Mouse (Mus musculus) heart, postnatal 36 days (tissue): ENCODE results near the gene Cblb. TPM values are rescaled to one million over a fixed set of nuclear protein-coding genes. Genes with fewer than 3 reads are reported as not detected.

ENCODE experiments used
- DNase-seq, 2 experiments: peaks; one replicate each; pipeline ENCODE4 v3.0.0; 2021 to 2022
- intact Hi-C: fragments of 180-260 bp; cut with DNase I; formaldehyde crosslinking; loops from one replicate; pipeline ENCODE4 v1.15.1; 2025
- total RNA-seq, 2 experiments: library from RNA; stranded (reverse); gene quantifications; 2 replicates each; pipeline ENCODE4 v1.2.3; 2021

Cblb gene
- total RNA-seq, 2 experiments from 2014 or later = 15.6 to 18.1 TPM

GRCm38 (mm10) chr16:52179839-52180238 is 148.8 kb downstream of the Cblb start:
- intact Hi-C loops = loop anchor here (5.0 kb wide), 2 partner anchors 148 to 863 kb away; partner anchors contain the start of gene Cblb
- no peak for DNase-seq

- DNase-seq = no peak
- intact Hi-C loops = loop anchor here (5.0 kb wide), 2 partner anchors 150 to 865 kb away; partner anchors contain the start of gene Cblb
These were observed 151.0 kb downstream of the Cblb start for GRCm38 (mm10) chr16:52182057-52182456.

GRCm38 (mm10) chr16:52184350-52184749 is 153.3 kb downstream of the Cblb start:
- intact Hi-C loops = loop anchor here (5.0 kb wide), 2 partner anchors 152 to 867 kb away; partner anchors contain the start of gene Cblb

GRCm38 (mm10) chr16:52186731-52187130 is 155.7 kb downstream of the Cblb start:
- DNase-seq = peak in 1 of 2 experiments; percentile 13
- intact Hi-C loops = no loop called here

More at GRCm38 (mm10) chr16:52184350-52184749, 153.3 kb downstream of the Cblb start:
- no peak for DNase-seq

GRCm38 (mm10) chr16:52189103-52189502 is 158.1 kb downstream of the Cblb start:
- no peak for DNase-seq

GRCm38 (mm10) chr16:52190714-52191113 is 159.7 kb downstream of the Cblb start:
- intact Hi-C loops = no loop called here

More at GRCm38 (mm10) chr16:52189103-52189502, 158.1 kb downstream of the Cblb start:
- intact Hi-C loops = no loop called here

GRCm38 (mm10) chr16:52194040-52194439 is 163.0 kb downstream of the Cblb start:
- intact Hi-C loops = no loop called here
- no peak for DNase-seq

More at GRCm38 (mm10) chr16:52190714-52191113, 159.7 kb downstream of the Cblb start:
- DNase-seq = no peak

GRCm38 (mm10) chr16:52194866-52195265 is 163.8 kb downstream of the Cblb start:
- DNase-seq = no peak
- intact Hi-C loops = no loop called here

- intact Hi-C loops = no loop called here
- no peak for DNase-seq
These were observed 169.1 kb downstream of the Cblb start for GRCm38 (mm10) chr16:52200107-52200506.

- intact Hi-C loops = no loop called here
- no peak for DNase-seq
These were observed 180.0 kb downstream of the Cblb start for GRCm38 (mm10) chr16:52210844-52211606.

- intact Hi-C loops = no loop called here
- DNase-seq = no peak
These were observed 188.0 kb downstream of the Cblb start for GRCm38 (mm10) chr16:52219069-52219468.

- intact Hi-C loops = loop anchor here (5.0 kb wide), 1 partner anchor 836 kb away; no protein-coding TSS in a partner anchor
- no peak for DNase-seq
These were observed 191.9 kb downstream of the Cblb start for GRCm38 (mm10) chr16:52222896-52223295.

- intact Hi-C loops = no loop called here
- DNase-seq = no peak
These were observed 198.4 kb downstream of the Cblb start for GRCm38 (mm10) chr16:52229446-52229845.

- intact Hi-C loops = no loop called here
- no peak for DNase-seq
These were observed 198.9 kb downstream of the Cblb start for GRCm38 (mm10) chr16:52229930-52230329.

GRCm38 (mm10) chr16:52242144-52242543 is 211.1 kb downstream of the Cblb start:
- intact Hi-C loops = no loop called here

GRCm38 (mm10) chr16:52243421-52243973 is 212.5 kb downstream of the Cblb start:
- intact Hi-C loops = no loop called here
- no peak for DNase-seq

More at GRCm38 (mm10) chr16:52242144-52242543, 211.1 kb downstream of the Cblb start:
- no peak for DNase-seq

- intact Hi-C loops = no loop called here
These were observed 219.2 kb downstream of the Cblb start for GRCm38 (mm10) chr16:52250196-52250595.

GRCm38 (mm10) chr16:52250935-52251334 is 219.9 kb downstream of the Cblb start:
- no peak for DNase-seq
- intact Hi-C loops = no loop called here

More at GRCm38 (mm10) chr16:52250196-52250595, 219.2 kb downstream of the Cblb start:
- no peak for DNase-seq
